Mouse (Mus musculus): Measurements from ENCODE around the gene Tpi1. TPM values are rescaled to one million over a fixed set of nuclear protein-coding genes. Genes with fewer than 3 reads are reported as not detected.

Gene Tpi1
- total RNA-seq, 1 experiment = 306 TPM

DNA sequence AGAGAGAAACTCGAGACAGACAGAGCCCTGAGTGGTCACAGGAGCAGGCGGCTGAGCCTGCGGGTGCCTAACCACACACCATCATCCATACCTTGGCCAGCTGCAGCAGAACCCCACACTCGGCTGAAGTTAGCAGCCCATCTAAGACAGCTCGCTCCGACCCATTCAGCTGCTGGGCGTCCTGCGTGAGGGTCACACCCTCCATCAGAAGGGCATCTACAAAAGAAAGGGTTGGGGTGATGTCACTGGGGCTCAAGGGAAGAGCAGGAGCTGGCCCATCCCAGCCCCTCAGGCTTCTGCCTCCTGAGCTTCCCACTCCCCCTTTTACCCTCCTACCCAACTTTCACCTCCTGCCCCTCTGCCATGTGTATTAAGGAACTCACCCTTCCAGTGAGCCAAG is 36.4 kb upstream of the Tpi1 start:
- peaks cover 0 to 19% of the 10 kb centered on the region in 2 experiments; a peak in 2 of 4 replicates for H3K4me1 ChIP-seq (ENCODE audit: control insufficient read depth in 2 of 2, insufficient read depth in 2 of 2, low read length in 2 of 2, poor library complexity in 1 of 2)
- no peak overlapping the region for H3K27ac ChIP-seq (ENCODE audit: insufficient read depth, low read depth, low read length, poor library complexity, severe bottlenecking)
- H3K4me3 ChIP-seq (ENCODE audit: insufficient read depth in 1 of 2, low read depth in 1 of 2, low read length in 2 of 2, poor library complexity in 1 of 2, severe bottlenecking in 1 of 2) = 0 out of 4 replicates have a peak overlapping the region, but pooled peaks of 1 of the 2 experiments have one; percentile 0
- no peak overlapping the region for H3K9ac ChIP-seq (ENCODE audit: insufficient read depth, low read depth, low read length, poor library complexity, severe bottlenecking)
- TF ChIP-seq CHD2 (IDR thresholded peaks at IDR 0.05; ENCODE audit: low read depth, low read length) (no peak), MAFK (IDR thresholded peaks at IDR 0.05; ENCODE audit: insufficient read depth, low read depth, low read length) (no peak), HCFC1 (IDR thresholded peaks at IDR 0.05; ENCODE audit: borderline replicate concordance, insufficient read depth, low read length) (no peak), ZC3H11A (IDR thresholded peaks at IDR 0.05; ENCODE audit: borderline replicate concordance, low read depth, low read length) (no peak)
- DNase-seq (ENCODE audit: low read depth, low spot score) = peak; percentile 61
- in situ Hi-C loops (cut with MboI; ENCODE audit: low sequenced_read_pairs in 2 of 2, unreplicated experiment in 2 of 2) = no loop called here
- H3K9me3 ChIP-seq (ENCODE audit: control insufficient read depth, insufficient read depth, low read depth, low read length) = no peaks in the 10 kb centered on the region
- H3K36me3 ChIP-seq (ENCODE audit: control insufficient read depth, insufficient read depth, low read length, poor library complexity, severe bottlenecking) = no peaks in the 10 kb centered on the region

GRCm38 (mm10) chr6:124847305-124847704 is 33.2 kb upstream of the Tpi1 start:
- TF ChIP-seq MAFK (IDR thresholded peaks at IDR 0.05; ENCODE audit: insufficient read depth, low read depth, low read length) (no peak), ZC3H11A (IDR thresholded peaks at IDR 0.05; ENCODE audit: borderline replicate concordance, low read depth, low read length) (peak; percentile 40; the same call in 1 of the 2 replicates), ZNF384 (IDR thresholded peaks at IDR 0.05; ENCODE audit: low read depth, low read length) (no peak), HCFC1 (IDR thresholded peaks at IDR 0.05; ENCODE audit: borderline replicate concordance, insufficient read depth, low read length) (peak; percentile 58; the same call in 1 of the 2 replicates)
- Histone ChIP-seq H3K4me1 (ENCODE audit: control insufficient read depth in 2 of 2, insufficient read depth in 2 of 2, low read length in 2 of 2, poor library complexity in 1 of 2) (peaks cover 0 to 14% of the 10 kb centered on the region in 2 experiments; a peak in 2 of 4 replicates), H3K4me3 (ENCODE audit: insufficient read depth in 1 of 2, low read depth in 1 of 2, low read length in 2 of 2, poor library complexity in 1 of 2, severe bottlenecking in 1 of 2) (no peak overlapping the region), H3K9ac (ENCODE audit: insufficient read depth, low read depth, low read length, poor library complexity, severe bottlenecking) (no peak overlapping the region), H3K36me3 (ENCODE audit: control insufficient read depth, insufficient read depth, low read length, poor library complexity, severe bottlenecking) (no peaks in the 10 kb centered on the region), H3K27ac (ENCODE audit: insufficient read depth, low read depth, low read length, poor library complexity, severe bottlenecking) (no peak overlapping the region), H3K9me3 (ENCODE audit: control insufficient read depth, insufficient read depth, low read depth, low read length) (no peaks in the 10 kb centered on the region)
- in situ Hi-C loops (cut with MboI; ENCODE audit: low sequenced_read_pairs in 2 of 2, unreplicated experiment in 2 of 2) = no loop called here
- peak; percentile 99 for DNase-seq (ENCODE audit: low read depth, low spot score)

GRCm38 (mm10) chr6:124840241-124841167 is 26.4 kb upstream of the Tpi1 start, which contains the start of gene Gnb3:
TSS of gene Gnb3 (minus strand) at chr6:124840275.
- DNase-seq (ENCODE audit: low read depth, low spot score) = no peak
- Histone ChIP-seq H3K9ac (ENCODE audit: insufficient read depth, low read depth, low read length, poor library complexity, severe bottlenecking) (no peak within 1 kb of the TSS), H3K27ac (ENCODE audit: insufficient read depth, low read depth, low read length, poor library complexity, severe bottlenecking) (no peak within 1 kb of the TSS), H3K9me3 (ENCODE audit: control insufficient read depth, insufficient read depth, low read depth, low read length) (no peaks in the 10 kb centered on the region), H3K4me1 (ENCODE audit: control insufficient read depth in 2 of 2, insufficient read depth in 2 of 2, low read length in 2 of 2, poor library complexity in 1 of 2) (peaks cover 0 to 8% of the 10 kb centered on the region in 2 experiments; a peak in 1 of 4 replicates), H3K36me3 (ENCODE audit: control insufficient read depth, insufficient read depth, low read length, poor library complexity, severe bottlenecking) (no peaks in the 10 kb centered on the region), H3K4me3 (ENCODE audit: insufficient read depth in 1 of 2, low read depth in 1 of 2, low read length in 2 of 2, poor library complexity in 1 of 2, severe bottlenecking in 1 of 2) (no peak within 1 kb of the TSS)
- TF ChIP-seq MAFK (IDR thresholded peaks at IDR 0.05; ENCODE audit: insufficient read depth, low read depth, low read length) (no peak), HCFC1 (IDR thresholded peaks at IDR 0.05; ENCODE audit: borderline replicate concordance, insufficient read depth, low read length) (no peak), ZC3H11A (IDR thresholded peaks at IDR 0.05; ENCODE audit: borderline replicate concordance, low read depth, low read length) (no peak), CHD2 (IDR thresholded peaks at IDR 0.05; ENCODE audit: low read depth, low read length) (no peak), ZNF384 (IDR thresholded peaks at IDR 0.05; ENCODE audit: low read depth, low read length) (no peak)
- in situ Hi-C loops (cut with MboI; ENCODE audit: low sequenced_read_pairs in 2 of 2, unreplicated experiment in 2 of 2) = no loop called here

- no peaks in the 10 kb centered on the region for H3K36me3 ChIP-seq (ENCODE audit: control insufficient read depth, insufficient read depth, low read length, poor library complexity, severe bottlenecking)
- no peak for DNase-seq (ENCODE audit: low read depth, low spot score)
- H3K9ac ChIP-seq (ENCODE audit: insufficient read depth, low read depth, low read length, poor library complexity, severe bottlenecking) = no peak overlapping the region
- H3K4me3 ChIP-seq (ENCODE audit: insufficient read depth in 1 of 2, low read depth in 1 of 2, low read length in 2 of 2, poor library complexity in 1 of 2, severe bottlenecking in 1 of 2) = no peak overlapping the region
- TF ChIP-seq ZNF384 (IDR thresholded peaks at IDR 0.05; ENCODE audit: low read depth, low read length) (no peak), ZC3H11A (IDR thresholded peaks at IDR 0.05; ENCODE audit: borderline replicate concordance, low read depth, low read length) (no peak), MAFK (IDR thresholded peaks at IDR 0.05; ENCODE audit: insufficient read depth, low read depth, low read length) (no peak)
- in situ Hi-C loops (cut with MboI; ENCODE audit: low sequenced_read_pairs in 2 of 2, unreplicated experiment in 2 of 2) = no loop called here
- peaks cover 0 to 11% of the 10 kb centered on the region in 2 experiments; a peak in 1 of 4 replicates for H3K4me1 ChIP-seq (ENCODE audit: control insufficient read depth in 2 of 2, insufficient read depth in 2 of 2, low read length in 2 of 2, poor library complexity in 1 of 2)
- H3K9me3 ChIP-seq (ENCODE audit: control insufficient read depth, insufficient read depth, low read depth, low read length) = no peaks in the 10 kb centered on the region
- no peak overlapping the region for H3K27ac ChIP-seq (ENCODE audit: insufficient read depth, low read depth, low read length, poor library complexity, severe bottlenecking)
Observed at GRCm38 (mm10) chr6:124839805-124840204, 25.7 kb upstream of the Tpi1 start.
